Mouse (Mus musculus) frontal cortex, postnatal 25 days (tissue): ENCODE measurements around the gene Fos.
"Not testable (repeated sequence)": the region's sequence is repeated elsewhere in the genome, so short reads cannot be mapped to it uniquely, and the experiment has no call there.

Source experiments
- DNase-seq, 2 experiments: peaks; one replicate each; pipeline ENCODE4 v3.0.0; 2022; ENCODE audit warnings: low spot score in 2 of 2

The Fos gene

DNA sequence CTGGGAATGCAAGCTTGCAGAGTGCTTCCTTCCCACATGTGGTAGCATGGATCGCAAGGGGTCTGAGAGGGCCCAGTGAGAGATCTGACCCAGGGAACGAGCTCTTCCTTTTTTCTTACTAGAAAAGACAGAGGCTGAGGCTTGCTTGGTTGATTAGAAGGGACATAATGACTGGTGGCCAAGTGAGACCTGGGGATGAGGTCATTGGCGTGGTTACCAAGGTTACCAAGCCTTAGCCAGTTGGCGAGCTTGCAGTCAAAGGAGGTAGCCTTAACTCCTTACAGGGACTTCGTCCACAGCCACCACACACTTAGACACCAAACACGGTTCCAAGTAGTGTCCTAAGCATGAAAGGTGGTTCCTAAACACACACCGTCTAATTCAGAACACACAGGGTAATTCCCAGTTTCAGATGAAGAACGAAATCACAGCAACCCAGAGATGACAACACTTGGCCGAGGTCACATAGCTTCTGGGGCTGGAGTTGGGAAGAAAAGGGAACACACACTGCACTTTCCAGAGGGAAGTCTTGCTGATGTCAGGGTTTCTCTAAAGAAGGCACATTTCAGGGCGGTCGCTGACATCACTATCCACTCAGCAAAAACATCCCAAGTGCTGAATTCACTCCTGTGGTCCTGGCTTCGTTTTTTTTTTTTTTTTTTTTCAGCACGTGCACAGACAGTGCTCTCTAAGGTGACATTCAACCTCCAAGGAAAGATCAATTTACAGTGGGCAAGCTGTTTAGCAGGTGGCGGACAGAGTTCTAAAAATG, 49.9 kb downstream of the Fos start:
- no peak for DNase-seq

DNA sequence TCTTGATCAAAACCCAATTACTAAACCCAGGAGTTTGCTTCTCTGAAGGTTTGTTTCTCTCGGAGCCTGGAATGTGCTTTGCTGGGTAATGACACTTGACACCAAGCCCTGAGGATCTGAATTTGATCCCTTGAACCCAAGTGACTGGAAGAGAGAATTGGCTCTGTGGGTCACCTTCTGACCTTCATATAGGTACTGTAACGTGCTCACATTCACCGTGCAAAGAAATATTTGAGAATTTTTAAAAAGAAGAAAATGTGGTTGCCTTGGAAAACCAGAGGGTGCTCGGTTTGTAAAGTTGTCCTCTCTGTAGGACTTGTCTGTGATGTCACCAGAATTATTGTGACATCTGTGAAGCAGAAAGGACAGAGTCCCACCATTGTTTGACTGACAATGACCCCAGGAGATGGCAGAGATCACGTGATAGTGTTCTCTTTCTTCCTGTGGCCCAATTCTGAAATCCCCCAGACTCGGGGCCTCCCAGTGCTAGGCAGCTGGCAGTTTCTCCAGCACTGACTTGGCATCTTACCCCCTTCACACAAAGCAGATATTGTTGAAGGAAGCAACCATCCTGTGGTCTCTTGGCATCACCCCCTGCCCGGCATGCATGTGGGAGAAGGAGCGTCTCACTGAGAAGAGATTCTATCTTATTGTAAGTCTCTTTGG, 50.6 kb downstream of the Fos start:
- DNase-seq: no peak

DNA sequence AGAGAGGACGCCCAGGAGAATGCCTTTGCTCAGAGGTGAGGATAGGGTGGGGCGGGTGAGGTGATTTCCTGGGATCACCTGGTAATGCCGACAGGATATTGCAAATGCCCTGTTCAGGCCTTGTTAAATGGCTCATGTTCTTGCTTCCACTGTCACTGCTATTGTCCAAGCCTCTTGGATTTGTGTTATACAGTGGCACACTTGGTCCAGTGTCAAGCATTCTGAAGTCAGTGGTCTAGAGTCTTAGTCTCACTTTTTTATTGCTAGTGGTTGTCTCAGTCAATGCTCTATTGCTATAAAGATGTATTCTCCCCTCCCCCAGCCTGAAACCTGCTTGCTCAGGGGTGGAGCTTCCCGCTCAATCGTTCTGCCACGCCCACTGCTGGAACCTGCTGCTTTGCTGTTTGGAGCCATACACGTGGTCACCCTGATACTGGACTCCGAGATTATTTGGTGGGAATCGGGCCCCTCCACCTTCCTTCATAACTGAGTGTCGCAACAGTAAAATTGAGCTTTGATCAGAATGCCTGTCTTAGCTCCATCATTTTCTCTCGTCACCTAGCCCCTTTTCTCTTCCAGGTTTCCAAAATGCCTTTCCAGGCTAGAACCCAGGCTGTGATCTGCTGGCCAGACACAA, 51.3 kb downstream of the Fos start:
- DNase-seq: not testable (repeated sequence)
